Mouse (Mus musculus) mouse embryonic stem cell (cell line): ENCODE data around the gene Gm37240.

Source experiments
- in situ Hi-C, 2 experiments: fragments of 300-500 bp; cut with MboI; formaldehyde crosslinking; loops; 1 replicate in 1 of 2; 3 replicates in 1 of 2; pipeline ENCODE4 v1.14.3; 2019 to 2020; ENCODE audit warnings: low sequenced_read_pairs in 2 of 2, low pct_unique_long_range_greater_than_20kb in 1 of 2, mixed read lengths in 1 of 2; ENCODE audit not compliant: unreplicated experiment in 1 of 2

Gene Gm37240

GRCm38 (mm10) chr3:84500491-84500890 lies 1386.8 kb downstream of the Gm37240 start:
- in situ Hi-C loops, result no loop called here

- in situ Hi-C loops, result no loop called here
Measured at GRCm38 (mm10) chr3:84497718-84498117, 1389.6 kb downstream of the Gm37240 start.

GRCm38 (mm10) chr3:84492657-84493056 lies 1394.7 kb downstream of the Gm37240 start:
- in situ Hi-C loops, result no loop called here

GRCm38 (mm10) chr3:84492148-84492547 lies 1395.2 kb downstream of the Gm37240 start:
- in situ Hi-C loops, result no loop called here

GRCm38 (mm10) chr3:84488716-84489115 lies 1398.6 kb downstream of the Gm37240 start:
- in situ Hi-C loops, result no loop called here

- in situ Hi-C loops, result no loop called here
Measured at GRCm38 (mm10) chr3:84484891-84485290, 1402.4 kb downstream of the Gm37240 start.

GRCm38 (mm10) chr3:84484333-84484732 lies 1403.0 kb downstream of the Gm37240 start:
- in situ Hi-C loops, result no loop called here

GRCm38 (mm10) chr3:84482121-84482520 lies 1405.2 kb downstream of the Gm37240 start:
- in situ Hi-C loops, result no loop called here

GRCm38 (mm10) chr3:84481104-84481503 lies 1406.2 kb downstream of the Gm37240 start:
- in situ Hi-C loops, result no loop called here

GRCm38 (mm10) chr3:84480006-84480897 lies 1407.1 kb downstream of the Gm37240 start, which contains the start of gene Fhdc1:
Gene Fhdc1, minus strand, starts transcription at chr3:84480429.
- in situ Hi-C loops, result no loop called here

- in situ Hi-C loops, result loop anchor here in 1 of 2 experiments (10.0 kb wide), 1 partner anchor 125 kb away; no protein-coding TSS in a partner anchor
Measured at GRCm38 (mm10) chr3:84479293-84480005, 1407.9 kb downstream of the Gm37240 start.

- in situ Hi-C loops, result loop anchor here in 1 of 2 experiments (10.0 kb wide), 1 partner anchor 124 kb away; no protein-coding TSS in a partner anchor
Measured at GRCm38 (mm10) chr3:84478896-84479292, 1408.4 kb downstream of the Gm37240 start.

- in situ Hi-C loops, result loop anchor here in 1 of 2 experiments (10.0 kb wide), 1 partner anchor 123 kb away; no protein-coding TSS in a partner anchor
Measured at GRCm38 (mm10) chr3:84478195-84478594, 1409.1 kb downstream of the Gm37240 start.

GRCm38 (mm10) chr3:84477498-84477897 lies 1409.8 kb downstream of the Gm37240 start:
- in situ Hi-C loops, result loop anchor here in 1 of 2 experiments (10.0 kb wide), 1 partner anchor 123 kb away; no protein-coding TSS in a partner anchor

GRCm38 (mm10) chr3:84474981-84475775 lies 1412.1 kb downstream of the Gm37240 start:
- in situ Hi-C loops, result loop anchor here in 1 of 2 experiments (10.0 kb wide), 1 partner anchor 120 kb away; no protein-coding TSS in a partner anchor

GRCm38 (mm10) chr3:84474398-84474797 lies 1412.9 kb downstream of the Gm37240 start:
- in situ Hi-C loops, result loop anchor here in 1 of 2 experiments (10.0 kb wide), 1 partner anchor 120 kb away; no protein-coding TSS in a partner anchor

- in situ Hi-C loops, result loop anchor here in 1 of 2 experiments (10.0 kb wide), 1 partner anchor 118 kb away; no protein-coding TSS in a partner anchor
Measured at GRCm38 (mm10) chr3:84472955-84473354, 1414.4 kb downstream of the Gm37240 start.

GRCm38 (mm10) chr3:84472527-84472926 lies 1414.8 kb downstream of the Gm37240 start:
- in situ Hi-C loops, result loop anchor here in 1 of 2 experiments (10.0 kb wide), 1 partner anchor 118 kb away; no protein-coding TSS in a partner anchor
